Mouse (Mus musculus) heart, postnatal 36 days (tissue): ENCODE data around the gene Fbxo47. TPM values are rescaled to one million over a fixed set of nuclear protein-coding genes. Genes with fewer than 3 reads are reported as not detected.

Source experiments
- total RNA-seq, 2 experiments: library from RNA; stranded (reverse); gene quantifications; 2 replicates each; pipeline ENCODE4 v1.2.3; 2021

Fbxo47 gene
- total RNA-seq, 2 experiments from 2014 or later: 0.35 to 0.69 TPM

Other genes starting within 250 kb of the Fbxo47 start
- gene Mllt6, start 220.7 kb downstream of the Fbxo47 start, total RNA-seq: 10 to 100 TPM; 67.0 to 68.8 TPM
- gene Cisd3, start 198.3 kb downstream of the Fbxo47 start, total RNA-seq: 100 to 1,000 TPM; 146 TPM
- gene Pcgf2, start 183.7 kb downstream of the Fbxo47 start, total RNA-seq: 1 to 10 TPM; 5.2 to 7.4 TPM
- 100 to 1,000 TPM; 141 to 151 TPM for gene Psmb3, start 180.8 kb downstream of the Fbxo47 start, total RNA-seq
- gene Pip4k2b, start 139.4 kb downstream of the Fbxo47 start, total RNA-seq: 10 to 100 TPM; 20.6 to 21.7 TPM
- gene Cwc25, start 117.6 kb downstream of the Fbxo47 start, total RNA-seq: 1 to 10 TPM; 7.5 to 7.9 TPM
- gene 1700001P01Rik, start 108.2 kb downstream of the Fbxo47 start, total RNA-seq: not detected
- 100 to 1,000 TPM; 522 TPM for gene Rpl23, start 101.7 kb downstream of the Fbxo47 start, total RNA-seq
- gene Lasp1, start 85.2 kb downstream of the Fbxo47 start, total RNA-seq: 10 to 100 TPM; 37.7 to 40.7 TPM
- gene B230217C12Rik, start 43.4 kb downstream of the Fbxo47 start, total RNA-seq: 1 to 10 TPM in 1 of 2 experiments, under 1 TPM in 1; 1.00 to 1.4 TPM
- gene Plxdc1, start 102.3 kb upstream of the Fbxo47 start, total RNA-seq: 1 to 10 TPM; 5.1 to 6.2 TPM
- gene Arl5c, start 112.0 kb upstream of the Fbxo47 start, total RNA-seq: under 1 TPM; 0.65 to 0.80 TPM
- 1 to 10 TPM; 6.1 to 6.2 TPM for gene Cacnb1, start 138.9 kb upstream of the Fbxo47 start, total RNA-seq
- 100 to 1,000 TPM; 537 to 577 TPM for gene Rpl19, start 142.6 kb upstream of the Fbxo47 start, total RNA-seq
- gene Stac2, start 169.3 kb upstream of the Fbxo47 start, total RNA-seq: under 1 TPM in 1 of 2 experiments, not detected in 1; 0.17 TPM